35 mouse cellular contexts compared by ENCODE assay signal in the genomic region with DNA sequence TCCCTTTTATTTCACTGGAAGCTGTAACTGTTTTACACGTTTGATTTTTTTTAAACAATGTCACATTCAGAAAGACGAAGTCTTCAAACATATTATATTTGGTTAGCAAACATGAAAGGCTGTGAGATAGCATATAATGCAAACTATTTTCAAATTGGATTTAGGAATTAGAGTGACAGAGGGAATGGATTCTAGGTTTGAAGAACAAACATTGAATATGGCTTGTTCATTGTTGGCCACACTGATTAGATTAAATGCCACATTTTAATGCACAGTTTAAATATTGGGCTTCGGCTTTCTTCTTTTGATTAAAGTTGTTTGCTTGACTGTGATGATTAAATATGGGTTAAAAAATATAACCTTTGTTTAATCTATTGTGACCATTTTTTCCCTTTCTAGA.
"Had no signal": no experiment of that assay in that cellular context is flagged by ENCODE, and none has a peak within 500 bp of the region (broad histone marks: within the 10 kb centered on the region; RNA-seq: fewer than 3 reads in every experiment).

No protein-coding gene starts in this region.

- H3K9me3 ChIP-seq: heart, embryonic 10.5 days; heart, embryonic 12.5 days; heart, embryonic 13.5 days; heart, embryonic 15.5 days; hindbrain, embryonic 10.5 days; hindbrain, embryonic 12.5 days; hindbrain, embryonic 13.5 days; hindbrain, embryonic 15.5 days; intestine, embryonic 15.5 days; kidney, embryonic 15.5 days had no signal

- H3K27ac ChIP-seq: heart, adult 2 months; heart, embryonic 10.5 days; heart, embryonic 13.5 days; heart, embryonic 15.5 days; hindbrain, embryonic 10.5 days; hindbrain, embryonic 12.5 days; hindbrain, embryonic 13.5 days; hindbrain, embryonic 14.5 days; hindbrain, embryonic 15.5 days; hindbrain, postnatal 0 days; intestine, embryonic 15.5 days; kidney, embryonic 15.5 days; kidney, postnatal 0 days; layer of hippocampus, adult 2 months had no signal

- H3K4me1 ChIP-seq: heart, embryonic 10.5 days; heart, embryonic 12.5 days; heart, embryonic 13.5 days; heart, embryonic 15.5 days; hindbrain, embryonic 12.5 days; hindbrain, embryonic 13.5 days; hindbrain, embryonic 15.5 days; intestine, embryonic 15.5 days; kidney, embryonic 15.5 days had no signal

- DNase-seq: heart, adult 2 months; heart, postnatal 10 days; heart, postnatal 14 days; heart, postnatal 36 days; heart, postnatal 4 days; kidney, adult 11 months; kidney, adult 18-20 months; kidney, adult 2 months; kidney, adult 8-10 months; kidney, adult 9 months; kidney, postnatal 10 days; kidney, postnatal 14 days; kidney, postnatal 25 days; kidney, postnatal 36 days; kidney, postnatal 4 days; layer of hippocampus, adult 9-11 months had no signal

- H3K4me2 ChIP-seq: heart, embryonic 11.5 days; heart, embryonic 12.5 days; heart, embryonic 13.5 days; heart, embryonic 15.5 days; hindbrain, embryonic 12.5 days; hindbrain, embryonic 13.5 days; hindbrain, embryonic 14.5 days; hindbrain, embryonic 15.5 days; intestine, embryonic 15.5 days; kidney, embryonic 15.5 days had no signal

- H3K4me3 ChIP-seq: heart, adult 2 months; heart, embryonic 10.5 days; heart, embryonic 12.5 days; heart, embryonic 13.5 days; heart, embryonic 15.5 days; hindbrain, embryonic 10.5 days; hindbrain, embryonic 12.5 days; hindbrain, embryonic 13.5 days; hindbrain, embryonic 15.5 days; intestine, embryonic 15.5 days; kidney, embryonic 15.5 days; layer of hippocampus, adult 2 months had no signal

- H3K36me3 ChIP-seq: heart, embryonic 10.5 days; heart, embryonic 12.5 days; heart, embryonic 13.5 days; heart, embryonic 15.5 days; hindbrain, embryonic 10.5 days; hindbrain, embryonic 12.5 days; hindbrain, embryonic 13.5 days; hindbrain, embryonic 15.5 days; intestine, embryonic 15.5 days; kidney, embryonic 15.5 days had no signal

- ATAC-seq: hindbrain, embryonic 16.5 days; hindbrain, postnatal 0 days; inflammation-experienced regulatory T-cells, adult 6 months; intestine, embryonic 15.5 days; intestine, embryonic 16.5 days; intestine, postnatal 0 days had no signal

- H3K27me3 ChIP-seq: heart, embryonic 12.5 days; heart, embryonic 13.5 days; heart, embryonic 15.5 days; hindbrain, embryonic 12.5 days; hindbrain, embryonic 13.5 days; hindbrain, embryonic 15.5 days; intestine, embryonic 15.5 days; kidney, embryonic 15.5 days had no signal

- H3K9ac ChIP-seq: heart, embryonic 12.5 days; heart, embryonic 13.5 days; heart, embryonic 15.5 days; hindbrain, embryonic 12.5 days; hindbrain, embryonic 13.5 days; hindbrain, embryonic 14.5 days; hindbrain, embryonic 15.5 days; intestine, embryonic 15.5 days; kidney, embryonic 15.5 days had no signal
